Mouse (Mus musculus): ENCODE results near the gene Edc3.
A peak's percentile ranks its signal among the peaks of the same experiment; 100 is the strongest.

Edc3 gene

DNA sequence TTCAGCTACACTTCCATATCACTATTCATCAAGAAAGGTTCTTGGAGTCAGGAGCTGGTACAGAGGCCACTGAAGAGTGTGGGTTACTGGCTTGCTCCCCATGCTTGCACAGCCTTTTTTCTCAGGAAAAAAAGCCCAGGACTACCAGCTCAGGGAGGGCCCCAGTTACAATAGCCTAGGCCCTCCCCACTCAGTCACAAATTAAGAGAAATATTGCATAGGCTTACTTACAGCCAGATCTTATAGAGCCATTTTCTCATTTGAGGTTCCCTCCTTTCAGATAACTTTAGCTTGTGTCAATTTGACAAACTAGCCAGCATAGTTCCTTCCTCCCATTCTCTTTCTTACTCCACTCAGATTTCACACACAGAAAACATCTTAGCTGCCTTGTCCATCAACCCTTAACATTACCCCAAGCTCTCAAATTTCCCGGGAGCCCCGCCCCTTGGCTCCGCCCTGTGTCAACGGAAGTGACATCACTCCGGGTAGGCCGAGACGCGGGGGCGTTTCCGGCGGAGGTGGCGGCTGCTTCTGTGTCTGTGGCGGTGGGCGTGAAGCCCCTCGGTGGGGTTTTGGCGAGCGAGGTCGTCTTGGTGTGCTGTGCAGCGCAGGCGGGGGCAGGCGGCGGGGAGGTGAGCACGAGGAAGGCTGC lies at the start of gene Edc3:
Gene Edc3 (plus strand): TSS at position 473 of the 652 bp plus-strand sequence.
- peak; percentile 89 to 94 for DNase-seq (ENCODE audit: low spot score in 2 of 2)

DNA sequence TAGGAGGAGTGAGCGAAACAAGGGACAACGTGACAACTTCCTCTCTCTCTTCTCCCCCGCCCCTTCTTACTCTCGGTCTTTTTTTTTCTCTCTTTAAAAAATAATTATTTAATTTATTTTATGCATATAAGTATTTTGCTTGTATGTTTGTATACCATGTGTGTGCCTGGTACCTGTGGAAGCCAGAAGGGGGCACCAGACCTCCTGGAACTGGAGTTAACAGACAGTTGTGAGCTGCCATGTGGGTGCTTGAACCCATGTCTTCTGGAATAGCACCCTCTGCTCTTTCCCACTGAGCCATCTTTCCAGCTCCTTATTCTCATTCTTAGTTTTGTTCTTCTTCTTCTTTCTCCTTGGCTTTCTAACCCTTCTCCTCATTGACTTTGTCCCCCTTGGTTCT lies 49.4 kb upstream of the Edc3 start:
- DNase-seq (ENCODE audit: low spot score in 2 of 2): no peak

DNA sequence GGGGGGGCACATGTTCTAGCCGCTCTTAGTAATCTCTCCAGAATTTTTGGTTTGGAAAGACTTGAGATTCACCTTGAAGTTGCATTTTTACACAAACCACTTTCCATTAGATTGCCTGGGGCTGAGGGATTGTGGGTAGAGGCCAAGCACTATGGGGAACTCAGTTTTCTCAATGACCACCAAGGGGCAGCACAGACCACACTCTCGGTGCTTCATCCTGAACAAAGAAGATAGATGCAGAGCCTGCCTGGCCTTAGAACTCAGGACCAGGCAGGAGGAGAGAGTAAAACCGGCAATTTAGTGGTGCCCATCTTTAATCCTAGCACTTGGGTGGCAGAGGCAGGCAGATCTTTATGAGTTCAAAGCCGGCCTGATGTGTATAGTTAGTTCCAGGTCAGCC lies 48.6 kb upstream of the Edc3 start:
- peak; percentile 68 to 83 for DNase-seq (ENCODE audit: low spot score in 2 of 2)

DNA sequence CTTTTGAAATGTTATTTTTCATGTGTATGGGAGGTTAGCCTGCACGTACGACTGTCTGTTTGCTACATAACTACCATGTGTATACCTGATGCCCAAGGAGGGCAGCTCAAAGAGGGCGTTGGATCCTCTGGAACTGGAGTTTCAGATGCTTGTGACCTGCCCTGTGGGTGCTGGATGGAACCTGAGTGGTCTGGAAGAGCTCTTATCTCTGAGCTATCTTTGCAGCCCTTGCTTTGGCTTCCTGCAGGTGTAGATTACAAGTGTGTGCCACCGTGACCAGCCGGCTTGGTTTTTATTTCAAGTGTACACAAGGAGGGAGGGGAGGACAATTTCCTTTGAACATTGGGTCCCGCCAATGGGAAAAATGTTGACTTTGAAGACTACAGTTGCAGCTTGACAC lies 47.8 kb upstream of the Edc3 start:
- peak in 1 of 2 experiments; percentile 63 for DNase-seq (ENCODE audit: low spot score in 2 of 2)

DNA sequence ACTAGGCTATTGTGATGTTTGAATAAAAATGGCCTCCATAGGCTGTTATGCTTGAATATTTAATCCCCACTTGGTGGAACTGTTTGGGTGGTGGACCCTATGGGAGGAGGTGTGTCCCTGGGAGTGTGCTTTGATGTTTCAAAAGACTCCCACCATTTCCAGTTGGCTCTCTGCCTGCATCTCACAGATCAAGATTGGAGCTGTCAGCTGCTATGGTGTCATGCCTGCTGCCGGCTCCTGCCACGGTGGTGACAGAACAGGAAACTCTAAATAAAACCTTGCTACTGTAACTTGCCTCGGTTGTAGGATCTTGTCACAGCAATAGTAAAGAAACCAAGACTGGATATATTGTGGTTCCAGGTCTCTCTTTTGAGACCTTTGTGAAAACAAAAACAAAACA lies 46.8 kb upstream of the Edc3 start:
- DNase-seq (ENCODE audit: low spot score in 2 of 2): no peak

DNA sequence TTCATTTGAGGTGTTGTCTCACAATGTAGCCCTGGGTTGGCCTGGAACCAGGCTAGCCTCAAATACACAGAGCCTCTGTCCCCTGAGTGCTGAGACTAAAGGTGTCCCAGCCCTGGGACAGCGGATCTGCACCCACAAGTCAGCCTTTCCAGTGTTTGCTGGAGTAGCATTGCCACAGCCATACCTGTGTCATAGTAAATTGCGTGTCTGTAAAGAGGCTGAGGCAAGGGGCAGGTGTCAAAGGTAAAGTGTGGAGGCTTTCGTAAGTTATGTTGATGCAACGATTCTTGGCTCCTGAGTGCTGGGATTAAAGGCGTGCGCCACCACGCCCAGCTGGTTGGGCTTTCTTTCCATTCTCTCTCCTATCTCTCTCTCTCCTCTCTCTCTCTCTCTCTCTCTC lies 43.7 kb upstream of the Edc3 start:
- DNase-seq (ENCODE audit: low spot score in 2 of 2): no peak

DNA sequence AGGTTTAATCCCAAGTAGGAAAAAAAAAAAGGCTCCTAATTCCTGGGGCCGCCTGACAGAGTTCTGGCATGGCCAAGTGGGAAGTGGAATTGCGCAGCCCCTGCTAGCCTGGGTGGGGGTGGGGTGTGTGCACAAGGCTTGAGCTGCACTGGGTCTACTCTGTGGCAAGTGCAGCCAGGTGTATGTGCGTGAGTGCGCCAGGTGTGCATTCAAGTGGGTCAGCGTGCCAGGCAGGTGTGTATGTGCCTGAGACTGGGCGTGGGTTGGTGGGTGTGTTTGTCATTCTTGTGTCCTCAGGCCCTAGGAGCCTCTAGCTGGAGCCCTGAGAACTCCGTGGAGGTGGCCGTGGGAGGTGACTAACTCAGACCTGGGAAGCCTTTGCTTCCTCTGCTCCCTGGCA lies 41.8 kb upstream of the Edc3 start:
- no peak for DNase-seq (ENCODE audit: low spot score in 2 of 2)

DNA sequence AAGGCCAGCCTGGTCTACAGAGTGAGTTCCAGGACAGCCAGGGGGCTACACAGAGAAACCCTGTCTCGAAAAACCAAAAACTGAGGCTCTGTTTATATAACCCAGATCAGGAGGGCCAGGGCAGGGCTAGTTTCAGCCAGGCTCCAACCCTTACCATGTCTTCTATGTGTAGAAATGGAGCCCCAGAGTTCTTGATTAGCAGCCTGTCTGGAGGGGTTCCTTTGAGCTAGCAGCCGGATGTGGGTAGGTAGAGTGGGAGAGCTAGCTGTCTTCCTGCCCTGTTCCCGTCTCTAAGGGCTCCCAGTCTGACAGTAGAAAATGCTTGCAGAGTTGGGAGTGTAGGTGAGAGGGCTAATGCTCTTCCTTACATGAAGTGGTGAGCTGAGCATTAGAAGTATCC lies 41.2 kb upstream of the Edc3 start:
- DNase-seq (ENCODE audit: low spot score in 2 of 2): no peak

DNA sequence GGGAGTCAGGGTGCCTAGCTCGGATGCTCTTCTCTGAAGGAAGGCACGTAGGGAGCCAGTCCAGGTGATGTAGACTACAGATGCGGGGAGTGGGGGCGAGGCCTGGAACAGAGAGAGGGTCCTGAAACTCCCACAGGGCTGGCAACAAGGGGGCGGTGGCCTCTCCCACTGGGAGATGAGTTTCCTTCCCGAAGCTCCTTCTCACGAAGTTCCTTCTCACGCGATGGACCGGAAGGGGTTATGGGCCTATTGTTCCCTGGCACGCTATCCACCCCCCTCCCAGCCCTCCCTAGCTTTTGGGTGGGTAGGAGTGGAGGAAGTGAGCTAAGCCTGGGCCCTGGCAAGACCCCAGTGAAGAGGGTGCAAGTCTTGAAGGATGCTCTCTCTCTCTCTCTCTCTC lies 40.5 kb upstream of the Edc3 start:
- no peak for DNase-seq (ENCODE audit: low spot score in 2 of 2)

DNA sequence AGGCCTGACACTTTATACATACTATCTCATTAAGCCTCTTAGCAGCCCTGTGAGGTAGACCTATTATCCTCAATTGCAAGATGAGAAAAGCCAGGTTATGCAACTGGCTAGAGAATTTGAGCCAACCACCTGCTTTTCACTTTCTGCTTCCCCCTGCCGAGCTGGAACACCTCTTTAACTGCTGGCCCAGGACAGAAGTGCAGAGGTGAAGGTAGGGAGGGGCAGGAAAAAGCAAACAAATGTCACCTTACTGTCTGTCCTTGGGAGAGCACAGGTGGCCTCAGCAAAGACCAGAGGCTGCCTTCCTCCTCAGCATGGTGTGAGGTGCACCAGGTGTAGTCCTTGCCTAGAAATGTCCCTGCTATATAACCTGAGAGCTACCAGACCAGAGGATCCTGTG lies 40.1 kb upstream of the Edc3 start:
- no peak for DNase-seq (ENCODE audit: low spot score in 2 of 2)

DNA sequence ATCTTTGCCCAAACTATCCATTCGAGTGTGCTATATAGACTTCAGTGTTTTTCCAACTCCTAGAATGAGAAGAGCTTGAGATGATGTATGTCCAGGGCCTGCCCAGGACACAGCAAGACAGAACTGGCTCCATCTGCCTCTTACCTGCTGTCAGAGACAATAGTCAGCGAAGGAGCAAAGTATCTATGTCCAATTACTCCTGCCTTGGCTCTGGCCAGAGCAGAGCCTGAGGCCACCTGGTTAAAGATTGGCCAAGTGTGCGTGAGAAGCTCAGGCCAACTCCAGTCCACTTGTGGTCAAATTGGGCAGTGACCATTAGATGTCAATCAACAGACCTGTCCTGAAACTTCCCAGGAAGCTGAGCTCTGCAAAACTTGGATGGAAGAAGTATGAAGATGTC lies 38.8 kb upstream of the Edc3 start:
- DNase-seq (ENCODE audit: low spot score in 2 of 2): no peak

DNA sequence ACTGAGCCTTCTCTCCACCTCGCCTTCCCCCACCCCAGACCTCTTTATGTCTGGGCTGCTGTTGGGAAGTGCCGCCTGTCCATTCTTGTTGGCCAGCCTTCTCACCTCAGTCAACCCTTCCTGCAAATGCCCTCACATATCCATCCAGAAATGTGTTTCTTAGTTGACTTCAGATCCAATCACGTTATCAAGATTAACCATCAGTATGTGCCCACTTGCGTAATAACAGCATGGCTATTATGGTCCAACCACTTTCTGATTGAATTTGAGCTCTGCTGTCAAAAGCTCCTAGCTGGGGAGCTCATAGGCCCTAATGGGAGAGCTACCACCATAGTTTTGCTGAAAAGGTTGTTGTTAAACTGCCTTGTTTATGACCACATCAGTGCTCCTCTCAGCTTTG lies 37.3 kb upstream of the Edc3 start:
- DNase-seq (ENCODE audit: low spot score in 2 of 2): no peak

DNA sequence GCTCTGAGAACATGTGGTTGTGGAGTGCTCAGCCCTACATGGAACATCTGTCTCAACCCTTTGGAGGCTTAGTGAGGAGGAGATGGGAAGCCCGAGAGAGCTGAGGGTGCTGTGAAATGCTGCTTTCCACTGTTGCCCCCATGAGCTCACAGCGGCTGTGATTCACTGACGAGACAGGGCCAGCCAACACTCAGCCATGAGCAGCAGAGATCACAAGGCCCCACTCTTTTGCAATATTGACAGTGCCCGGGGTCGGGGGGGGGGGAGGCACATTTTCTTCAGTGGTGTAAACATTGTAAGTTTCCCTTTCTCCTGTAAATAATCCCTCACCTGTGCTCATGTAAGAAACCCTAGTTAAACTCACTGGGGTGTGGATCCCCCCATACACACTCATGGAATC lies 36.8 kb upstream of the Edc3 start:
- DNase-seq (ENCODE audit: low spot score in 2 of 2): no peak

DNA sequence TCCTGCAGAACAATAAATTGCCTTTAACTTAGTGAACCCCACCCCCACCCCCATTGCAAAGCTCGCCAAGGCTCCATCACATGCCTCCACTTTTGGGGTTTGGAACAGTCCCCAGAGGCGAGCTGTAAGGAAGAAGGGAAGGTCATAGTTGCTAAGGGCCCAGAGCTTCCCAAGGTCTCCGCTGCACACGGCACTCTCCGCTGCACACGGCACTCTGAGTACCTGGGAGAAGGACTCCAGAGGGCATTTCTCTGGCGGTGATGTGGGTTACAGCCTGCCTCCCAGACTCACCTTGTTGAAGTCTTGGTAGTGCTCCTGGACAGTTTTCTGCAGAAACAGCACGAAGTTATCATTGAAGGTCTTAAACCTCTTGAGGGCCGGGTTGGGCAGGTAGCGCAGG lies 26.9 kb upstream of the Edc3 start:
- DNase-seq (ENCODE audit: low spot score in 2 of 2): no peak

DNA sequence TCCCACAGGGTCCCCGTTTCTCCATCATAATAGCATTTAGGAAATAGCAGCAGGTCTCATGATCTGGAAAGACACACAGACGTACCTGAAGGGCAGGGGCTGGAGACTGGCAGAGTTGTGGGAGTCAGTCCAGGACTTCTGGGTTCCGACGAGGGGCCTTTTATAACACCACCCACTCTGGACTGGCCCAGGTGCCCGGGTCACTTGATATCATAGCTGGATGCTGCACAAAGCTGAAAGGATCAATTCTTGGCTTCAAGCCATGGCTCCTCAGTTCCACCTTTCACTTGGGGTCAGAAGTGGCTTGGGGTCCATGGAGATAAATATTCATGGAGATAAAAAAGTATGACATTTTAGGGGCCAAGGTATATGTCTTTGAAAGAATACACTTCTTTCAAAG lies 24.8 kb upstream of the Edc3 start, which contains the start of gene Cyp1a2:
Gene Cyp1a2 (minus strand): TSS at position 184 of the 400 bp plus-strand sequence.
- DNase-seq (ENCODE audit: low spot score in 2 of 2): no peak

DNA sequence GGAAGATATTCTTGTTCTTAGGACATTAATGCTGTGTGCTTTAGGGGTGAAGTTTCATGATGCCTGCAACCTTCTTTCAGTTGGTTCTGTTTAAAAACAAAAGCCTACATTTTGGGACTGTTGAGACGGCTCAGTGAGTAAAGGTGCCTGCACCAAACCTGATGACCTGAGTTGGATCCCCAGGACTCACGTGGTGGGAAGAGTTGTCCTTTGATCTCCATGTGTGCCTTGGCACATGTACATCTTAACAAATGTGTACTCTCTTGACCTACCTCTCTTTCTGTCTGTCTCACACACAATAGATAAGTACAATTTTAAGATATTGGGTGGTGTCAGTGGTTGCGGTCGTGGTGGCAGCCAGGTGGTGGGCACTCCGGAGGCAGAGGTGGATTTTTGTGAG lies 22.3 kb upstream of the Edc3 start:
- DNase-seq (ENCODE audit: low spot score in 2 of 2): no peak

DNA sequence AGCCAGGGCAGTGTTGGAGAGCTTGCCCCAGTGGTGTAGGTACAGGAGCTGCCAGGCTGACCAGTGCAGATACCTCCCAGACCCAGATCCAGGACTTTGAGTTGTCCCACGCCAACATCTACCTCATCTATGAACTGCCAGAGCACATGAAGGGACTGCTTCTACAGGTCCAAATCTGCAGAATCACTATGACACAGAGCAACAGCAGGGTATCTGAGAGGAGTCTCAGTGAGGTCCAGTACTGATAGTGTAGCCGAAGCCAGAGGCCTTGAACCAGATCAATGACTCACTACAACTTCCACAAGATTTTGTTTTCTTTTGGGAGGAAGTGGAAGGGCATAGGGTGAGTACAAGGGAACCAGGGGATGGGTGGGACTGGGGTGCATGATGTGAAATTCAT lies 20.6 kb upstream of the Edc3 start, which contains the start of gene Cyp1a1:
Gene Cyp1a1 (plus strand): TSS at position 178 of the 400 bp plus-strand sequence.
- DNase-seq (ENCODE audit: low spot score in 2 of 2): no peak

DNA sequence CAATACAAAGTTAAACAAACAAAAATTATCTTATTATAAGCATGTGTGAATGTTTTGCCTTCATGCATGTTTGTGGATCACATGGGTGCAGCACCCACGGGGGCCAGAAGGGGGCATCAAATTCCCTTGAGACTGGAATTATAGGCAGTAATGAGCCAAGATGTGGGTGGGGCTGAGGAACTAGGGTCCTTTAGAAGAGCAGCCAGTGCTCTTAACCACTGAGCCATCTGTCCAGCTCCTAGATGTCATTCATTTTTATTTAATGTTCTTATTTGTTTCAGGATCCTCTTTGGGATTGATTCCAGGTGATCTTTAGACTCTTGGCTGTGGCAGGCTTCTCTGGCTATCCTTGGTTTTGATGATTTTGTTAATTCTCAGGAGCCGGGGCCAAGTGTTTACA lies 20.2 kb upstream of the Edc3 start:
- peak in 1 of 2 experiments; percentile 32 for DNase-seq (ENCODE audit: low spot score in 2 of 2)

DNA sequence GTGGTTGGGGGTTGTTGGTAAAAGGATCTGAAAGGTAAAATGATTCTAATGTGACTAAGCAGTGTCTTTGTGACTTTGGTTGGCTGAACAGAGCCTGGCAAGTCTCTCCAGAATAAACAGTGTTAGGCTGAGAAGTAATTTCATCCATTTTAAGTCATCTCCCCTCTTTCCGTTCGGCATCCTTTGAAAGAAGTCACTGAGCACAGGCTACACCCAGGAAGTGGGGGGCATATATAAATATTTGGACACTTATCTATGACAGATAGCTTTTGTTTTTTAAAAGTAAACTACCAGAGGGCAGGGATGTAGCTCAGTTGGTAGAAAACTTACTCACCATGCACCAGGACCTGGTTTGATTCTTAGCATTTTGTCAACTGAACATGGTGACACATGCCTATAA lies 19.7 kb upstream of the Edc3 start:
- no peak for DNase-seq (ENCODE audit: low spot score in 2 of 2)

DNA sequence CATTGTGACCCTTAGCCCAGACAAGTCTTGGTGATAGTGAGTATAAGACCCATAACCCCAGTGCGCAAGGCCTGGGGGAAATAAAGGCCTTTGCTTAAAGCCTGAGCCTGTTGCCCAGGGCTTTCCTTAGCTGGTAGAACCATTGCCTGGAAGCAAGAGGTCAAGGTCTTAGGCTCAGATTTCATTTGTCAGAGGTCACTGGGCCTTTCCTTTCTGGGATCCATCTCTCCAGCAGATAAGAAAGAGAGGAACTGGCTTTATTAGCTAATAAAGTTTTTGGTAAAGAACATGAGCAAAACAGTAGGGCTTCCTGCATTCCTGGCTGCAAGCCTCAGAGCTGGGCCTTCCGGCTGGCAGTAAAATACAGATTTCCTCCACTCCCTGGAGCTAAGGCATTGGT lies 14.2 kb upstream of the Edc3 start:
- no peak for DNase-seq (ENCODE audit: low spot score in 2 of 2)

DNA sequence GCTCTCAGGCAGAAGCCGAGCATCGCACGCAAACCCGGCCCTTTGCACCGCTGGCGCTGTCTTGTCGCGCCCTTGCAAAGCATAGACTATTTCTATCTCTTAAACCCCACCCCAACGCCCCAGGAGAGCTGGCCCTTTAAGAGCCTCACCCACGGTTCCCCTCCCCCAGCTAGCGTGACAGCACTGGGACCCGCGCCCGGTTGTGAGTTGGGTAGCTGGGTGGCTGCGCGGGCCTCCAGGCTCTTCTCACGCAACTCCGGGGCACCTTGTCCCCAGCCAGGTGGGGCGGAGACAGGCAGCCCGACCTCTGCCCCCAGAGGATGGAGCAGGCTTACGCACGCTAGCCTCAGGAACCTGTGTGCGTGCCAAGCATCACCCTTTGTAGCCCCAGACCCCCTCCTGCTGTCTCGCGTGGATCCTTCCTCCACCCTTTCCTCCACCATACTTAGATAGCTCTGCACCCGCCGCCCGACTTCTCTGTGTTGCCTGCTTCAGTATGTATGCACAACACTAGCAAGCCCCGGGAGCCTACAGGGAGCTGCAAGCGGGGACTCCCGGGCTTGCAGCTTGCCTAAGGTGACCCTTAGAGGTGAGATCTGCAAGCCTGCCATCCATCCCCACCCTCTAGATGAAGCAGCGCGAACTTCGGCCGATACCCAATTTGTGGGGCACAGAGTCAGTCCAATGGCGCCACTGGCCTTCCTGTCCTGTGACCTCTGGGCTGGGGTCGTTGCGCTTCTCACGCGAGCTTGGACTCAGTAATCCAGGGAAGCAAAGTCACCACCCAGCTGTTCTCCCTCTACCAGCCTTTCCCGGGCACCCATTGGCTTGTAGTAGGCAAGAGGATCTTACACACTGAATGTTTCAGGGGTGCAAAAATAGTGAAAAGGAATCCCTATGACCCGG lies 11.7 kb upstream of the Edc3 start:
- DNase-seq (ENCODE audit: low spot score in 2 of 2): no peak

DNA sequence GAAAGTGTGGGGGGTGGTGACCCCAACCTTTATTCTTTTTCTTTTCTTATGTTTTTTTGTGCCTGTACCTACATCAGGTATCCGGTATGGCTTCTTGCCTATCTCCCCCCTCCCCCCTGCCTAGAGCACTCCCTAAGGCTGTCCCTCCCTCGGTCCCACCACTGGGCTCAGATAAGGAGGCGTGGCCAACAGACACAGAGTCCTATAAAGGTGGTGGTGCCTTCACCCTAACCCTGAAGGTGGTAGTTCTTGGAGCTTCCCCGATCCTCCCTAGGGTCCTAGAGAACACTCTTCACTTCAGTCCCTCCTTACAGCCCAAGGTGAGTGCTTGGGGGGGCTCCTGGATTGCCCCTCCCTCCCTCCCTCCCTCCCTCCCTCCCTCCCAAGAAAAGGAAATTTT lies 11.0 kb upstream of the Edc3 start:
- no peak for DNase-seq (ENCODE audit: low spot score in 2 of 2)

DNA sequence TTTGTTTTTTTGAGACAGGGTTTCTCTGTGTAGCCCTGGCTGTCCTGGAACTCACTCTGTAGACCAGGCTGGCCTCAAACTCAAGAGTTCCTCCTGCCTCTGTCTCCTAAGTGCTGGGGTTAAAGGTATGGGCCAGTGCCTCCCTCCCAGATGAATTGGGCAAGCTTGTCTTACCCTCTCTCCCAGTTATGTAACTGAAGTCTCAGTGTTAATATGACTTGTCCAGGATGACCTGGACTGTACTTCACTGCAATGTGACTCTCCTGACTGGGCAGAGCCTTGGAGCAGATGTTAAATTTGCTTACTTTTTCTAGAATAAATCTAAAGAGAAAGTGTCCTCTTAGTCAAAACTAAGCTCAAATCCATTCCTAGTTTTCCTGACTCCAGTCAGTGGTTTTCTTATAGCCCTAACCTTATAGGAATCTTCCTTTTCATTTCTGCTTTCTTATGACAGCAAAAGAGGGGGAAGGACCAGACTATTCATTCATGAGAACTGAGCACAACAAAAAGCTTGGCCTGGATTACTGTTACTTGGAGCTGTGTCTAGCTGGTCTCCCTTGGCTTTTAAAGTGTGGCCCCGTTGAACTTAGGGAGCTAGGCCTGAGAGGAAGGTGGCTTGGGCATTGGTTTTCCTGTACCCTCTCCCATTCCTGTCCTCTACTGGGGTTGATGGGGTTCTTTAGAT lies 9.7 kb upstream of the Edc3 start:
- DNase-seq (ENCODE audit: low spot score in 2 of 2): peak in 1 of 2 experiments; percentile 39
